Comparison of ENCODE assay signal across 20 mouse cellular contexts in genomic region chr9:120563590-120563989, GRCm38 (mm10).
"Had no signal": no experiment of that assay in that cellular context is flagged by ENCODE, and none has a peak within 500 bp of the region (broad histone marks: within the 10 kb centered on the region; RNA-seq: fewer than 3 reads in every experiment).

No protein-coding gene starts in this region.

- H3K9ac ChIP-seq: kidney, embryonic 15.5 days; limb, embryonic 12.5 days; limb, embryonic 15.5 days; lung, embryonic 15.5 days; midbrain, embryonic 13.5 days had no signal

- H3K4me3 ChIP-seq: kidney, embryonic 15.5 days; limb, embryonic 12.5 days; limb, embryonic 15.5 days; lung, embryonic 15.5 days; midbrain, embryonic 13.5 days had no signal

- H3K27ac ChIP-seq: kidney, embryonic 15.5 days; limb, embryonic 12.5 days; limb, embryonic 15.5 days; lung, embryonic 15.5 days; midbrain, embryonic 13.5 days; stomach, postnatal 0 days had no signal

- ATAC-seq: intestine, postnatal 0 days; midbrain, embryonic 13.5 days had no signal

- H3K27me3 ChIP-seq: kidney, embryonic 15.5 days; limb, embryonic 12.5 days; limb, embryonic 15.5 days; lung, embryonic 15.5 days had no signal

- DNase-seq: kidney, adult 2 months; kidney, postnatal 10 days; kidney, postnatal 36 days; left cerebral cortex, postnatal 4 days; lung, adult 18-20 months; lung, postnatal 10 days; lung, postnatal 36 days; right cerebral cortex, adult 18-20 months; right cerebral cortex, postnatal 14 days; right cerebral cortex, postnatal 4 days; thymus, adult 2 months; thymus, postnatal 14 days; thymus, postnatal 4 days had no signal

- H3K4me1 ChIP-seq: kidney, embryonic 15.5 days; limb, embryonic 12.5 days; limb, embryonic 15.5 days; lung, embryonic 15.5 days; midbrain, embryonic 13.5 days had no signal

- H3K4me2 ChIP-seq: kidney, embryonic 15.5 days; limb, embryonic 12.5 days; limb, embryonic 15.5 days; lung, embryonic 15.5 days; midbrain, embryonic 13.5 days had no signal

- H3K36me3 ChIP-seq: kidney, embryonic 15.5 days; limb, embryonic 12.5 days; limb, embryonic 15.5 days; lung, embryonic 15.5 days; midbrain, embryonic 13.5 days had no signal

- H3K9me3 ChIP-seq: kidney, embryonic 15.5 days; limb, embryonic 12.5 days; limb, embryonic 15.5 days; lung, embryonic 15.5 days; midbrain, embryonic 13.5 days had no signal
